Mouse (Mus musculus) adrenal gland, postnatal 36 days (tissue): ENCODE results near the gene Tcaim. TPM values are rescaled to one million over a fixed set of nuclear protein-coding genes. Genes with fewer than 3 reads are reported as not detected.
"Not testable (repeated sequence)": the region's sequence is repeated elsewhere in the genome, so short reads cannot be mapped to it uniquely, and the experiment has no call there.

Experiments
- DNase-seq, 2 experiments: peaks; one replicate each; pipeline ENCODE4 v3.0.0; 2021; ENCODE audit warnings: mixed read lengths in 1 of 2
- total RNA-seq, 2 experiments: library from RNA; stranded (reverse); gene quantifications; 2 replicates each; pipeline ENCODE4 v1.2.3; 2021

The Tcaim gene
- total RNA-seq, 2 experiments from 2014 or later, result 18.8 to 24.7 TPM

DNA sequence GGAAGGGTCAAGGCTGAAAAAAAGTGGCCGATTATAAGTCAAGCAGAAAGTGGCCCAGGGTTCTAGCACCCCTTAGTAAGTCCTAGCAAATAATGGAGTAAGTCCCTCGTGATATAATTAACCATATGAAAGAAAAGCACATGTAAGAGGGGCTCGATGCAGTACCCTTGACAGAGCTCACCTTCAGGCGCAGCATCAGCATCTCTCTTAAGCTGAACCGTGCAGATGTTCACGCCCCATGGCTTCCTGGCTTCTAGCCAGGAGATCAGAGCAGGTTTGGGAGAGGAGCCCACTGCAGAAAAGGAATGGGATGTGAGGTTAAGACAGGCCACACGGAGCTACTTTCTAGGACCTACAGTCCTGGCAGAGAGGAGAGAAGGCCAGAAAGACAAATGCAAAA is 49.2 kb downstream of the Tcaim start:
- no peak for DNase-seq

- DNase-seq, result not testable (repeated sequence)
Observed at GRCm38 (mm10) chr9:122855141-122855540, 49.8 kb downstream of the Tcaim start.

- DNase-seq, result no peak
Observed at GRCm38 (mm10) chr9:122855617-122856016, 50.3 kb downstream of the Tcaim start.

GRCm38 (mm10) chr9:122856716-122857115 is 51.4 kb downstream of the Tcaim start:
- peak in 1 of 2 experiments; percentile 22 for DNase-seq

DNA sequence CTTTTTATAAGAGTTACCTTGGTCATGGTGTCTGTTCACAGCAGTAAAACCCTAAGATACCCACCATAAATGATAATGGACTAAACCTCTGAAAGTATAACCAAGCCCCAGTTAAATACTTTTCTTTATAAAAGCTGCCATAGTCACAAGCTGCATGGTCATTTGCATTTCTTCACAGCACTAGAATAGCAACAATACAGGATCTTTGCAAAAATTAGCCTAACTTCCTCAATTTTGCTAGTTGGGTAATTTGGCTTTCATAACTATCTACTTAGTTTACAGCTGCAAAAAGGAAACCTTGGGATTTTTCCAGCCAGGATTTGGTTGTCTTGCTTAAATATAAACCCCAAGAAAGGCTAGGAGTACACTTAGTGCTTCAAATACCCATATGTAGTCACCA is 55.4 kb downstream of the Tcaim start:
- no peak for DNase-seq

DNA sequence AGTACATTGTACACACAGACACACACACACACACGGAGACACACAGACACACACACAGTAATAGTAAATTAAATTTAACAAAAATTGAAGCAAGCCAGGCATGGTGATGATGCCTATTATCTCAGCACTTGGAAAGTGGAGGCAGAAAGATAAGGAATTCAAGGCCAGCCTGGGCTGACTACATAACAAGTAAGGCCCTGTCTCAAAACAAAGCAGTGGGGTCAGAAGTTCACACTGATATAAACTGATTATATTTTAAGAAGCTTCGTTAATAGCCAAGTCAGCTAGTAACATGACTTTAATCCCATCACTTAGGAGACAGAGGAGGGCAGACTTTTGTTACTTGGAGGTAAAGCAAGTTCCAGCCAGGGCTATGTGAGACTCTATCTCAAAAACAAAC is 58.4 kb downstream of the Tcaim start:
- no peak for DNase-seq

DNA sequence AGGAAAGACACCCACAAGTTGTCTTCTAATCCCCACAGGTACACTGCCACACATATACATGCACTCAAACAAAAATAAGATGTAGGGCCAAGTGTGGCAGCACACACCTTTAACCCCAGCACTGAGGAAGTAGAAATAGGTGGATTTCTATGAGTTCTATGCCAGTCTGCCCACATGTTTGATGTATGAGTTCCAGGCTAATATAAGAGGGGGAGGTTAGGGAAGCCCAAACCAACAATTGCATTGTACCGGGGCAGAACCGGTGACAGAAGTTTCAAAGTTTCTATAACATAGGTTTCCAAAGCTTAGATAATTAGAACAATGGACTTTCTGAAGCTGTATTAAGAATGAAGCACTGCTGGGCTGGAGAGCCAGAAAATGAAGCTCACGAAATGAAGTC is 59.5 kb downstream of the Tcaim start:
- no peak for DNase-seq

DNA sequence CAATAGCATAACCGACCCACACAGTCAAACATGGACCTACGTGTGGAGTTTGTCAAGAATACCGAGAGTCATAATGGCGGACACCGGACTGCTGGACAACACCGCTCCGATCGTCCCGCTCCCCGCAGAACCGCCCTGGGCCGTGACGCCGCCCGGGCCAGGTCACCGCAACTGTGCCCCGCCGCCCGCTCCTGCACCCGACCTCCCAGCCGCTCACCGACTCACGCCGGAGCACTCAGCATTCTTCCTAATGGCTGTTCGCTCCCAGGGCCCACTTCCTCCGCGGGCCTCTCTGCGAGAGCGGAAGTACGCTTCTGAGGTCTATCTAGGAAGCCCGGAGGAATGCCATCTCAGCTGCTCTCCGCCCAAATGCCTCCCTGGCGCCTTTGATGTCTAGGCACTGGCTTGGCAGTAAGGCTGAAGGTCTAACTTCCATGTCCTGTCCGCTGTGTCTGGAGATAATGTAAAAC is 60.4 kb downstream of the Tcaim start, which contains the start of gene Zfp445:
Gene Zfp445, minus strand, starts transcription at position 310 of the 470 bp plus-strand sequence.
- DNase-seq, result peak; percentile 85 to 88

DNA sequence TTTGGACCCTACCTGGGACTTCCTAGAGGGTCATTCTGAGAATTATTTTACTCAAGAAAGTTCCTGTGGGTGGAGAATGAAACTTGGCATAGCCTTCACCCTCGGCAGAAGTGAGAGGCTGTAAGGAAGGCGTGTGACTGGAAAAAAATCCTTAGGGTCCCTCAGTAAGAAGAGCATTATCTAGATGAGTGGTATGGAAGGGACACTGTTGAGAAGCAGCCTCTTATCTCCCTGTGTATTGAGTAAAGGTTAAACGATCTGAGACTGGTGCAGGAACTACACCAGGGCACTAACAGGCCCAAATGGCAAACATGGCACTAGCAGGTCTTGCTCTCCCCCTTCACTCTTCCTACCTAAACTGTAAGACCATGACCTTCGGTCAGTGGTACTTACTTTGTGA is 60.9 kb downstream of the Tcaim start:
- DNase-seq, result no peak

DNA sequence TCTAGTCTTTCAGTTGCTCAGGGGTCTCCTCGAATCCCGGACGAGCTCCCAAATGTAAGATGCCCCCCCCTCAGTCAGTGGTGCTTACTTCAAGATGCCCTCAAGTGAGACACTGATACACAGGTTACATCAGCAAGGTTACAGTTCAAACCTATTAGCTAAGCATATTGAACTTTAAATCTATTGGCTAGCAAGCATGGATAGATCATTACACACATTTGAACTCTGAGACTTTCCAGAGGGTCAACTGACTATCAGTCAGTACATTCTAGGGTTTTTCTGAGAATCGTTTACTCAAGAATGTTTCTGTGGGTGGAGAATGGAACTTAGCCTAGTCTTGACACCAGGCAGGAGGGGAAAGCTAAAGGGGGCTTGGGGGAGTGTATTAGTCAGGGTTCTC is 67.3 kb downstream of the Tcaim start:
- no peak for DNase-seq

DNA sequence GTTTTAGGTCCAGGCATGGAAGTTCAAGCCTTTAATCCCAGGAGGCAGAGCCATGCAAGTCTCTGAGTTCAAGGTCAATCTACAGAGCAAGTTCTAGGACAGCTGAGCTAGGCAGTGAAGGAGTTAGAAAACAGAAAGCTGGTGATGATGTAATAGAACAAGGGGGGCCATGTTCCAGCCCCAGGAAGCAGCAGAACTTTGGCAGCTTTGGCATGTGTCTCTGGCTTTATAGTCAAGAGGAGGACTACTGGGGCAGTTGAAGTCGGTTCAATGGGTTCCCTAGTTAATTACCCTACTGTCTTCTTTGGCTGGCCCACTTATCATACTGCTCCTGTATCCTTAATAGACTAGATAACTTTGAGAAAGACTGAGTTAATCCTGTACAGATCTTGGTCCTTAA is 69.3 kb downstream of the Tcaim start:
- no peak for DNase-seq

DNA sequence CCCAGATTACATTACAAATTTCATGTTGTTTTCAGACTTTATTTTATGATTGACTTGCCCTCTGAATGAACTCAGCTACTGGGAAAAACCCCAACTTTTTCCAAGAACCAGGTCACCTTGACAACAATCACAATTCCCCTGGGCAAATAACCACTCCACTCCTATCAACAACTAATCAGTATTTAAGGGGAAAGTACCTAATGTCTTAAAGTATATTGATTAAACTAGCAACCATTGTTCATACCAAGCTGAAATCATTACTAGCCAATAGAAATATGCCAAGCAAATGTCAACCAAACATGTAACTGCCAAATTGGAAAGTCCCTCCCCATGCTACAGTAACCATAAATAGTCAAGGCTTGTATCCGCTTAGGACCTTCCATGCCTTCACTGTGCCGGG is 69.8 kb downstream of the Tcaim start:
- DNase-seq, result no peak

- DNase-seq, result no peak
Observed at GRCm38 (mm10) chr9:122885385-122885784, 80.0 kb downstream of the Tcaim start, which contains the start of gene Zkscan7. Gene Zkscan7 (plus strand): TSS chr9:122885685.

Other genes starting within 250 kb of the Tcaim start
- gene Topaz1, start 58.2 kb upstream of the Tcaim start, total RNA-seq, result not detected
- not detected for gene Gm35549, start 38.5 kb downstream of the Tcaim start, total RNA-seq
- 100 to 1,000 TPM in 1 of 2 experiments, 10 to 100 TPM in 1; 93.8 to 116 TPM for gene Zfp445, start 60.5 kb downstream of the Tcaim start, total RNA-seq
- 1 to 10 TPM; 5.4 to 9.8 TPM for gene Zkscan7, start 80.1 kb downstream of the Tcaim start, total RNA-seq
- 1 to 10 TPM; 4.5 to 5.4 TPM for gene Zfp105, start 117.5 kb downstream of the Tcaim start, total RNA-seq
- 10 to 100 TPM; 19.3 to 24.7 TPM for gene 1110059G10Rik, start 145.5 kb downstream of the Tcaim start, total RNA-seq
- gene Kif15, start 145.5 kb downstream of the Tcaim start, total RNA-seq, result 1 to 10 TPM; 1.9 to 2.0 TPM
- gene Tmem42, start 215.8 kb downstream of the Tcaim start, total RNA-seq, result 10 to 100 TPM; 19.7 to 23.2 TPM
- 1 to 10 TPM in 1 of 2 experiments, under 1 TPM in 1; 0.79 to 1.1 TPM for gene Tgm4, start 229.2 kb downstream of the Tcaim start, total RNA-seq